Mouse (Mus musculus): ENCODE data around the gene Tshz2. TPM values are rescaled to one million over a fixed set of nuclear protein-coding genes. Genes with fewer than 3 reads are reported as not detected.
"Not testable (repeated sequence)": the region's sequence is repeated elsewhere in the genome, so short reads cannot be mapped to it uniquely, and the experiment has no call there.

Tshz2 gene
- total RNA-seq, 4 experiments from 2014 or later = 11.0 to 14.1 (median 12.1) TPM

DNA sequence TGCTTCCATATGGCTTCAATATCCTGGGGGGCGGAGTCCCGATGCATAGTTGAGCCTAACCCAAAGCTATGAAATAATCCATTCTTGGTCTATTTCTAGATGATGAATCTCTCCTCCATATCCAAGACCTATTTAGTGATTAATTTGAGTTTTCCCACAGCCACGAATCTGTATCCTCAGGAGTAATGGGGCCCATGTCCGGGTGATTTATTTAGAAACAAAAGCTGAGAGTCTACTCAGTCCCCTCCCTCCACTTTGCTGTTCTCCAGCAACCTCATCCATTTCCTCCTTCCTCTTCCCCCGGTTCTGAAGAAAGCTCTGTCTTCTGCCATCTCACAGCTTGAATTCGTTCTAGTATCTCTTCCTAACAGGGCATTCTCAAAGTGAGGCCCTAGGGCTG, 125.3 kb downstream of the Tshz2 start:
- DNase-seq (ENCODE audit: low spot score) = no peak

DNA sequence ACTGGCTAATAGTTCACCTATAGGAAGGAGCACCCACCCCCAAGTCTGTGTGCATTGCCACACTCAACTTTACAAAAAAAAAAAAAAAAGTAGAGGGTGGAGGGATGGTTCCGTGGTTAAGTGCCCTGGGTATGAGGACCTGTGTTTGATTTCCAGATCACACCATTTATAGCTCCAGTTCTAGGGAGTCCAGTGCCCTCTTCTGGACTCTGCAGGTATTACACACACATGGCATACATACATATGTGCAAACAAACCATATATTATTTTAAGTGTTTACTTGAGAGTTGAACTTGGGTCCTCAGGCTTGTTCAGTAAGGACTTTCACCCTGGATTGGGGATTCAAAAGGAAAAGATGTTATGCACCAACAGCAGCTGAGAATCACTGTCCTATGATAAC, 127.3 kb downstream of the Tshz2 start:
- no peak for DNase-seq (ENCODE audit: low spot score)

DNA sequence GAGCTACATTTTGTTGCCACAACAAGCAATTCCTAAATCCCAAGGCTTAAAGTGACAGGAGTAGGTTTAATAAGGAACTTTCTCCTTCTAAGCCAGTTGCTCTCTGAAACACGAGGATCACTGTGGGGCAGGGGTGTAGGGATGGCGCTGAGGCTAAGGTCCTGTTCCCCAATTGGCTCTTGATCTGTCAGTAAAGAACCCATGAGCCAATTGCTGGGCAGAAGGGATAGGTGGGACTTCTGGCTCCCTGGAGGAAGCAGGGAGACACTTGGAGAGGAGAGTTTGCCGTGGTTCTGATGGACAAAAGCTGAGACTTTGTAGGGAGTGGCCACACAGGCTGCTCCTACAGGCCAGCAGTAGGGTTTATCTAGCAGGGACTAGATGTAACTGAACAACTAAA, 128.9 kb downstream of the Tshz2 start:
- DNase-seq (ENCODE audit: low spot score) = no peak

DNA sequence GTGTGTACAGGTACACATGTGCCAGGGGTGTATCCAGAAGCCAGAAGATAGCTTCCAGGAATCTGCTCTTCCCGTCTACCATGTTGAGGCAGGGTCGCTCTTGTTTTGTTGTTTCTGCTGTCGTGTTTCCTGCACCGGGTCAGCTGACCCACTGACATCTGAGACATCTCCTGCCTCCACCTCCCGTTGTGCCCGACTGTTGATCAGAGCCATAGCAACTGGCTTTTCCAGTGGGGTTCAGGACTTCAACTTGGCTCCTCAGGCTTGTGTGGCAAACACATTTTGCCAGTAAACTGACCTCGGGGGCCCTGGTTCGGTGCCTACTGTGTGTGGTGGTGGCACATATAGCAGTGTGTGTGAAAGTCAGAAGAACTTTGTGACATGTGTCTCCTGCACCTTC, 129.5 kb downstream of the Tshz2 start:
- no peak for DNase-seq (ENCODE audit: low spot score)

DNA sequence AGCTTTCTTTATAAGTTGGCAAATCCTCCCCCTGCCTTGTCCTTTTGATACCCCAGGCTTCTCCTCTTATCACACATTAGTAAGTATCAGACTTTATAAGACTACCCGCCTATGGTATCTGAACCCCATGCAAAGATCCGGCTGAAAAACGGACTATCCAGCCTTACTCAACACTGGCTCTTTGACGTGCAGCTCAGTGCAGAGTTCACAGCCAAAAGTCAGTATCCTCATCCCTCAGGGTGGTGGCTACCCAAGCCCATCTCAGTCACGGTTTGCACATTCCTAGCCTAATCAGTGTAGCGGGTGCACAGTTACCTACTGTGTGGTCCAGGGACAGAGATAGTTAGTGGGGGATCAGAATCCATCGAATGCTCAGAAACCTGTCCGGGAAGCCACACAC, 130.9 kb downstream of the Tshz2 start:
- DNase-seq (ENCODE audit: low spot score) = no peak

DNA sequence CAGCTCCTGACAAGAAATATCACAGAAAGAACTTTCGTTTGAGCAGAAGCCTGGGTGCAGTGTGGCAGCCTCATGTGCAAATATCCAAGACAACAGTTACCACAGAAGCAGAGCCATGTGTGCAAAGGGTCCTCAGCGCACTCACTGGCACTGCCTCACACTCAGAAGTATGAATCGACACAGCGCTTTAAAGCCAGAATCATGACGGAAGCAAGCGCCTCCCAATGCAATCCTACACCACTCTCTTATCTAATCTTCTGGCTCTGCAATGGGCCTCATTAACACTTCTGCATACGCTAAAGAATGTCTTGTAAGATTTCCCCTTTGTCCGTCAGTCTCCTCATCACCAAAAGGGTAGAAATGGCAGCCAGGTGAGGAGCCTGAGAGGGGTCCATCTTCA, 133.4 kb downstream of the Tshz2 start:
- no peak for DNase-seq (ENCODE audit: low spot score)

DNA sequence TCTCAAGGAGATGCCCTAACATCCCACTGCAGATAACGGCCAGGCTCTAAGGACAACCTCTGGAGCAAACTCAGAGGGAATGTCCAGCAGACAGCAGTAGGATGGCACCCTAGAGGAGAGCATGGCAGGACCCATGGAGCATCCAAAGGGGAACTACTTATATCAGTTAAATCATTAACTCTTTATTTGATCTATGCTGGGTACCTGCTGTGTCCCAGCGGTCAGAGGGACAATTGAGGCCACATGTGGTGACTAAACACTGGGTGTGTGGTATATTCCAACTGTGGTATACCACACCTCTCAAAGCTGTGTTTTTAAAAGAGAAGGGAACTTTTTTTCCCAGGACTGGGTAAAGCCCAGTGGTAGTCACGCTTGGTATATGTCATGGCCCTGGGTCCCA, 134.5 kb downstream of the Tshz2 start:
- no peak for DNase-seq (ENCODE audit: low spot score)

DNA sequence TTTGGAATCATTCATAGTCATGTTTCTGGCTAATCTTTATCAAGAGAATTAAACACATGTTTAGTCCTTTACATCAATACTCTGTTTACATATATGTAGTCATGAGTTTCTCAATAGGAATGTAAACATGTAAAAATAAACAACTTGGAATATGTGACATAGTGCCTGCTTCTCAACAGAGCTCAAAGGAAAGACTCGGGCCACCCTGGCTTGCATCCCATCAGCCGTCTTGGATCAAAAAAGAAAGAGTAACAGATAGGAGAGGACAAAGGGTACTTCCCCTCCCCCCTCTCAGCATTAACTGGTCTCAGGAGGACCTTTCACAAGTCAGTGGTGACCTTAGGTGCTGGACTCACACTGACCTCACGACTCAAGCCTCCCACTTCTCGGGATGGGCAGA, 142.3 kb downstream of the Tshz2 start:
- no peak for DNase-seq (ENCODE audit: low spot score)

DNA sequence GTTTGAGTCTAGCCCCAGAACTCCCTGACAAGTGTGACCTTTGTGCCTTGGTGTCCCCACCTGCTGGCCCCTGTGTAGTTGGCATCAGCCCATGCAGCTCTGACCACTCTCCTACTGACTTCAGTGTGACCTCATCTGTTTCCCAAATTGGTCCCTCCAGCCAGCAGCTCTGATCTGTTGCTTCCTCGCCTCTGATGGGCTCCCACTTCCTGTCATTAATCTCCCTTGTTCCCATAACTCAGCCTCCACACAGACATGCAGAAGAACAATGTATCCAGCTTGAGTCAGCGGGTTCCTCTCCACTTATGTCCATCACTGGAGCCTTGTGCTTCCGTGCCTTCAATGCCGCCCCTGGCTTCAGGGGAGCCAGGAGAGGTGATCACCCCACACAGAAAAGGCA, 144.4 kb downstream of the Tshz2 start:
- DNase-seq (ENCODE audit: low spot score) = peak; percentile 55

DNA sequence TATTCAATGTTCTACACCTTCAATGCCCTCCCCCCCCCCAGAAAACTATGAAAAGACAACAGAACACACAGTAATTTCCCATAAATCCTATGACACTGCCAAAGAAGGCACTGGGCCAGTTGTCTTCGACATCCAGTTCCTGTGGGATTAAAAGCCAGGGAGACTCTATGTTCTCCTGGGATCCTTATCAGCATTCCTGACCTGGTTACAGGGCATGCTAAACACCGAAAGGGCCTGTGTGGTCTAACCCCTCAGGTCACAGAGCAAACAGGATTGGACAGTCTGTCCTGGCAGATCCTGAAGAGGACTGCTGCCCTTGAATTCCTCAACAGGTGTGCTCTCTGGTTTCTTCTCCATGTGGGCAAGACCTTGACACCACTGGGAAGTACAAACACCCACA, 145.0 kb downstream of the Tshz2 start:
- DNase-seq (ENCODE audit: low spot score) = peak; percentile 23

DNA sequence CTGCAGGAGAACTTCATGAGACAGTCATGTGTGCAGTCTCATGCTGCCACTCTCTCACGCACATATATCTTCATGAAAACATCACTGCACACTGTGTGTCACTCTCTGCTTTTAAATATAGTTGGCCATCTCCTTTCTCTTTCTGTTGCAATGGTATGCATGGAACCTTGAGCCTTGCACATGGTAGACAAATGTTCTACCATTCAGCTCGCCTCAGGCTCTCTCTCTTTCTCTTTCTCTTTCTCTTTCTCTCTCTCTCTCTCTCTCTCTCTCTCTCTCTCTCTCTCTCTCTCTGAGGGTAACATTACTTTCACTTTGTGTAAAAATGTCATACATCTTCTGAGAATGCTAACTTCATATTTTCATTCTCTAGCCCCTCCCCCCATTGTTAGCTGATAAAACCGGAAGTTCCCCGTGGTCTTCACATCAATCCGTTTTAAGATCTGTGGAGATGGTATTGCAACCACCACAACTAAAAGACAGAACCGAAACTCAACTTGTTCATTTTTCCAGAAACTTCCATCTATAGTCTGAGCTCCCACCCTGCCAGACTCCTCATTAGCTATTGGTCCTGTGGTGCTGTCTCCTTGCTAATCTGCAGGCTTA, 146.0 kb downstream of the Tshz2 start:
- DNase-seq (ENCODE audit: low spot score) = no peak

DNA sequence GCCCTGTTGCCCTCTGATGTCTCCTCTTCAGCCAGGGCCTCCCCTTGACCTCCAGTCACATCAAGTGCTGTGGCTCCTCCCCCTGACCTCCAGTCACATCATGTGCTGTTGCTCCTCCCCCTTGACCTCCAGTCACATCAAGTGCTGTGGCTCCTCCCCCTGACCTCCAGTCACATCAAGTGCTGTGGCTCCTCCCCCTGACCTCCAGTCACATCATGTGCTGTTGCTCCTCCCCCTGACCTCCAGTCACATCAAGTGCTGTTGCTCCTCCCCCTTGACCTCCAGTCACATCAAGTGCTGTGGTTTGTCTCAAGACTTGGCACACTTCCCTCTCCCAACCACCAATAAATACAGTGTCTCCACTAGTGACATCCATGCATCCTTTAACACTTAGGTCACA, 148.9 kb downstream of the Tshz2 start:
- DNase-seq (ENCODE audit: low spot score) = not testable (repeated sequence)

DNA sequence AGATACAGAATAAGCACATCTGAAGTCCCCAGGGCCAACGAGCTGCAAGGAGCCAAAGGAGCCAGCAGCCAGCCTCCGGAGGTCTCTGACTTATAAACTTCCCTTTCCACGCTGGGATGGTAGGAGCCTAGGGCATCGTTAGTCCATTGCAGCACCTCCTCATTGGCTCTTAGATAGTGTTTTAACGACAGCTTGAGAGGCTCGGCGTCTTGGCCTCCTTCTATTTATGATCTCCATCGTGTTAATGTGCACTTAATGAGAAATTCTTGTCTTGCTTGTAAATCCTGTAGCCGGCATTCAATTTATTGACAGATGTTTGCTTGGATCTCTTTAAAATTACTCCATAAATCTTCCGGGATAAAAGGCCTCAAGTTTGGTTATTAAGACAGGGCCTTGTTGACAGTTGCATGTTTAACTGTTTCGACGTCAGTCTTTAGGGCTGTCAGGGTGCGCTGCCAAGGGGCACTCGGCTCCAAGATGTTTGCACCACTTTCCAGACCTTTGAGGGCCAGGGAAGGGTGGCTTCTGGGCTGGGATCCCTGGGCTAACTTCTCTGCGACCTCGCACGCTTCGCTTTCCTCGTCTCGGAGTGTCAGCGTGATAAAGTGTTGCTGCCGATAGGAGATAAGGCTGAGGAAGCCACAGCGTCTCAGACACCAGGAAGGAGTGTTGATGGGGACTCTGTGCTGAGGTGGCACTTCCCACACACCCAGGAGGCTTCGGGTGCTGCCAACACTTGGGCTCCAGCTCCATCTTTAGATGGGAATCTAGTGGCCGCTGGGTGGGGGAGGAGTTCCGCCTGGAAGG, 150.3 kb downstream of the Tshz2 start:
- DNase-seq (ENCODE audit: low spot score) = no peak

DNA sequence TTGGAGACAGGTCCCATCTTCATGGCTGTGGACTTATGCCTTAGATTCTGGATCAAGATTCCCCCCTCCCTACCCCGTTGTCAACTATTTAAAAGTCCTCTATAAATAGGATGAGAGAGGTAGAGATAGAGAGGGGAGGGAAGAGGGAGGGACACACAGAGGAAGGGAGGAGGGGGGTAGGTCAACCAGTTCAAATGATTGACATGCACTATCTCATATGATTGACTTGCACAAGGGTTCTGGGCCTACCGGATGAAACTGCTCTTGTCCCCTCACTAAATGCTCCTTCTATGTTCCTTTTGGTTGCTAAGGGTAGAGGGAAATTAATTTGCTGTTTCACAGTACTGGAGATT, 150.8 kb downstream of the Tshz2 start:
- no peak for DNase-seq (ENCODE audit: low spot score)

DNA sequence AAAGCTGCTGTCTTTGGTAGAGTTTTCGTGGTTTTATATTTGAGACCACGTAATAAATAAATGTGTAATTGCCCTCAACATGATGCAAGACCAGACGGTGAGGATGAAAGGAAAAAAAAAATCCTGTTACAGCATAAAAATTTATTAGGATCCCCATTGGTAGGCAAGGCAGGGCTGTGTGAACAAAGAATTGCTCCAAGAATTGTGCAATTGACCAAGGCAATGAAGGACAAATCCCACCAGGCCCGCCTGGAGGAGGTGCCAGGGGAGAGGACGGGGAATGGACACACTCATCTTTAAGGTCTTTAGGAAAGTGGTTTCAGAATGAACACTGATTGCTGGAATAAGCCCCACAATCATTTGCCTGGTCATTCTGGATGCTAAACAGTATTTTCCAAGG, 154.6 kb downstream of the Tshz2 start:
- no peak for DNase-seq (ENCODE audit: low spot score)

DNA sequence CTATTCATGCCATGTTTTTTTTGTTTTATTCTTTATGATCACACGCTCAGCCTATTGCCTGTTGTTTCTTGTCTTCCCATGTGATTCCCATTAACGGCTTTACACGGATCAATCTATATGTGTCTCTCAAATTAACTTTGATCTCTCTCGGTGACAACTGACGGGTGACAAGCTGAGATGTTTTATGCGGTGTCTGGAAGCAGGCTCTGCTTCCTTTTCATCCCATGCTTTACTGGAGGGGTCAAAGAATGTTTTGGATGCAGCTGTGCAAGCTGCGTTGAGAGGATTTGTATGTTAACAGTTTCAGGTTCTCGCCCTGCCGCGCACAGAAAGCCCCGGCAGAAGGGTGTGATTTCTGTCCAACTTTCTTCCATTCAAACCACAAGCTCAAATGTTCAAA, 155.1 kb downstream of the Tshz2 start:
- no peak for DNase-seq (ENCODE audit: low spot score)

DNA sequence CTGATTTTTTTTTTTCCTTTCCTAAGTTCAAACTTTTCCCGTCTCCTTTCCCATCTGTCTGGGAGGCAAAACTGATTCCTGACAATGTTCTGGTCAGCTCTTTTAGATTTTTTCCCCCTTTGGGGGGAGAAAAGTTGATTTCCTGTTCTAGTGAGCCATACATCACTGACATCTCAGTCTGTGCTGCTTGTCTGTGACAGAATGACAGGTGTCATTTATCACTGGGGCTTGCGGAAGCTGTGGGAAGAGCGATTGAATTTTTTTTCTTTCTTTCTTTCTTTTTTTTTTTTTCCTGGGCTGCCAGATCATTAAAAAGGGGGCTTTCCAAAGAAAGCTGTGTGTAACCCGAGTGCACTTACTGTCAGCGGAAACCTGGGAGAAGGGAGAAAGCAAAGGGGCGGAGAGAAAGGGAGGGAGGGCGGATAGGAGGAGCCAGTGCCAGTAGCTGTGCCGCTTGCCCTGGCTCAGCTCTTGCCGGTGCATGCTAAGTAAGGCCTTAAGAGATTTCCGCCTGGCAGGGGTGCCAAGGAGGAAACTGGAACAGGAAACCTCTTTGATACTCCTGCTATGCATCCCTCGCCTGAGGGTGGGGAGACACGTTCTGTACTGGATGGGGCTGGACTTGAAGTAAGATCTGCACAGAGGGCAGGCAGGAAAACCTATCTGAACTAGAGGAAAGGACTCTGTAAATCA, 157.8 kb downstream of the Tshz2 start:
- DNase-seq (ENCODE audit: low spot score) = peak; percentile 78

DNA sequence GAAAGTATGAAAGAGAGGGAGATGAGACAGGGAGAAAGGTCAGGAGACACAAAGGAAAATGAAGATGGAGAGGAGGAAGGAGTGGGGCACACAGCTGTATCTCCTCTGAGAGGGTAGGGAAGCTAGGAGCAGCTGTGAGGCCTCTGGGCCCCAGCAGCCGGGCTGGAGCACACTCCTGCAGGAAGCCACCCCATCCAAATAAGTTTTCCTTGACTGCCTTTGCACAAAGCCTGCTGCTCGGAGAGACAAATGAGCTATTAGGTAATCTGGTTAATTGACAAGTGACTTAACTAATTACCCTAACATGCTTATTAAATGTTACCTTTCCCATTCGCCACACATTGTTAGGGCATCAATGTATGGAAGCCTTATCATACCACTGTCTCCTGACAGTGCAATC, 159.9 kb downstream of the Tshz2 start:
- DNase-seq (ENCODE audit: low spot score) = no peak

DNA sequence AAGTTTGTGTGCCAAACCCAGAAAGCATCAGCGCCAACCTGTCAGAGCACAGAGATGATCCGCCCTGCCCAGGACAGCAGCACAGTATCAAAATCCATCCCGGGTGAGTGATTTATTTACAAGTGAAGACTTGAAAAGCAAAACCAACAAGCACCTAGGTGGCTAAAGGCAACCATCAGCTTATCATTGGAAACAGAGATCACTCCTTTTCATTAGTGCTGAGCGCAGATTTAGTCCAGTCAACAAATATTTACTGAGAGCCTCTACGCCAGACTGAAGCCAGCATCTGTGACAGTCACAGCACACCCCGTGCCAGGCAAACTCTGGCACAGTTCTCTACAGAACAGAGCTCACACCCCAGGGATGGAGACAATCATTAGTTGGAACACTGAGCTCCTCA, 169.4 kb downstream of the Tshz2 start:
- DNase-seq (ENCODE audit: low spot score) = no peak

DNA sequence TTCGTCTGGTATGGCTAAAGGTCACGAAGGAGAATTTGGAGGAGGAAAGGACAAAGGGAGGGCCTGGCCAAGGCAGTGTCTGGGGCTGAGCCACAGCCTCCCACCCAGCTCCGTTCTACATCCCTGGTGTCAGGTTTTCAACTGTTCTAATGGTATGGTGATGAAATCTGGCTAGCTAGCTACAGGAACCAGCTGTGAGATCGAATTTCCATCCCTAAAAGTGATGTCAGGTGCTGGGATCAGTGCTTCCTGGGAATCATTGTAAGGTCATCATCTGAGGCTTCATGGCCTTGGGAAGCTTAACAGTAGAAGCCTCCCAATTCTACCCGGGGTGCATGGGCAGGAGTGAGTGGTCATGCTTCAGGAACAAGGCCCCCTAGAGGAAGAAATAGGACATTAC, 171.6 kb downstream of the Tshz2 start:
- no peak for DNase-seq (ENCODE audit: low spot score)

DNA sequence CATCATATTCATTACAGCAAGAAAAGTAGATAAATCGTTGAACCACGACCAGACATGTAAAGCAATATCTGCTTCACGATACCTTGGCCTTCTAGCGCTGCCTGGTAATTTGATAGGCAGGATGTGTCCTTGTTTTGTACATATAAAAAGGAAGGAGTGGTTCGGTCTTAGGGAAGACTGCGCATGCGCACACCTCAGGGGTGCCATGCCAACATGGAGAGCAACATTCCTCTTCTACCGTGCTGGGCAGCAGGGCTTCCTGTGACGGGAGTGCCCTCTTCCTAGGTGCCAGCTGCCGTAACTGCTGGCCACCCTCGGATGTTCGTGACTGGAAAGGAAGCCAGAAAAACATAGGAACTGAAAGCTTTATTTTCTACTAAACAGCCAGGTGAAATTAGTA, 172.7 kb downstream of the Tshz2 start:
- no peak for DNase-seq (ENCODE audit: low spot score)

DNA sequence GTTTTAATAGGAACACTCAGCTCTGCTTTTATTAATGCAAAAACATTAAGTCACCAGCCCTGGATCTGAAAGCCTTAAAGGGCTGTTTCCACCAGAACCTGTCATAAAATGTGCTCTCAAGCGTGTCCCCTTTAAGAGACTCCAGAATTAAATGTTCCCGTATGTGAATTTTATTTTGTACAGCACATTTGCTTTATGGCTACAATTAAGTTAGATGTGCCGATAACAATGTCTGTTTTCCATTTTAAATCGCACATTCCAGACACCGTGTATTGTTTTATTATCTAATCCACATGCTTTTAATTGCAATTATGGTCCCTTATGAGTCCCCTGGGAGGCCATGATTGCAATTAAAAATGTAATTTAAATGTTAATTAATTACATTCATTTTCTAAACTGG, 178.8 kb downstream of the Tshz2 start:
- DNase-seq (ENCODE audit: low spot score) = no peak

DNA sequence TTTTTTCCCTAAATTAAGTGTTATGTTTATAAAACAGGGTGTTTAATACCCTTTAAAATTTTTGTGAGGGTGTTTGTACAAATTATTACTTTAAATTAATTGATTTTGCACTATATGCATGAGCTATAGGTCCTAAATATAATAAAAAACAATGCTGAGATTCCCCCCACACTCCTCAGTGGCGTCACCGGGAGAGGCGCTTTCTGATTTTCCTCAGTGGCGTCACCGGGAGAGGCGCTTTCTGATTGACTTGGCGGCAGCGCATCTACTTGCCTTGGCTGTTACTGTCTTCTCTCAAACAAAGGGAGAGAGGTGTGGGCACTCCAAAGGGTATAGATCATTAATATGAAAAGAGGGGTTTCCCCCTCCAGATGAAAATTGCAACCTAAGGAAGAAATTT, 179.2 kb downstream of the Tshz2 start:
- DNase-seq (ENCODE audit: low spot score) = no peak
